Mouse (Mus musculus): ENCODE data around the gene Smok2b. TPM values are rescaled to one million over a fixed set of nuclear protein-coding genes. Genes with fewer than 3 reads are reported as not detected.

The Smok2b gene
- 13.8 TPM for polyA plus RNA-seq (2014; fragmentation: Illumina TruSeq; extraction: RNeasy Lipid Tissue Mini Kit (QIAGEN cat#74804); ENCODE audit: low read depth, low replicate concordance)

DNA sequence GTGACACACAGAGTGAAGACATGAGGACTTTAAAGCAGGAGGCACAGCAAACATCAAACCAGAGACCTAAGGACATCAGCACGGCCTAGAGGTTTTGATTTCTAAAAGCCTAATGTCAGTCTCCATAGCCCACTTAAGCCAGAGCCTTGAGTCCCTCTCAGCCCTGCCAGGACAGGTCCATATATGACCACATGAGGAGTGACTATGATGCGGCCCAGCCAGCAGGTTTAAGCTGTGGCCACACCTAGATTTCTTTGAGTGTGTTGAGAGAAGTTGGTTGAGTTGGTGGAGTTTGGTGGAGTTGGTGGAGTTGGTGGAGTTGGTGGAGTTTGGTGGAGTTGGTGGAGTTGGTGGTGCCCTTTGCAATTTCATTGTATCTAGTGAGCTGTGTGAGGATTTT, at the start of gene Smok2b:
Gene Smok2b, plus strand, starts transcription at position 301 of the 400 bp plus-strand sequence.

DNA sequence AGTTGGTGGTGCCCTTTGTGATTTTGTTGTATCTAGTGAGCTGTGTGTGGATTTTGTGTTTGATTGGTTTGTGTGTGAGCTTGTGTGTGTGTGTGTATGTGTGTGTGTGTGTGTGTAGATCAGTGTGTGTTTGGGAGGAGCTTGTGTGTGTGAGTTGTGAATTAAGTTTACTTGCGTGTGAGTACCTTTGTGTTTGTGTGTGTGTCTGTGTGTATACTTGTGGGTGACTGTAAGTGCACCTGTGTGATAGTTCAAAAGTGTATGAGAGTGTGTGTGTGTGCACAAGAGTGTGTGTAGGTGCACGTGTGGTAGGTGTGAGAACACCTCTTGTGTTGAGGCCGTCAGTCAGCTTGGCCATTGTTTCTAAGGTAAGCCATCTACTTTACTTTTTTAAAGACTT, 9.2 kb upstream of the Smok2b start, which contains the start of gene Smok2a:
Gene Smok2a, plus strand, starts transcription at position 301 of the 400 bp plus-strand sequence.

Other genes starting within 250 kb of the Smok2b start
- gene Wtap, start 236.1 kb upstream of the Smok2b start, polyA plus RNA-seq (2014; fragmentation: Illumina TruSeq; extraction: RNeasy Lipid Tissue Mini Kit (QIAGEN cat#74804); ENCODE audit: low read depth, low replicate concordance) = 40.8 TPM
- 62.3 TPM for gene Sod2, start 223.4 kb upstream of the Smok2b start, polyA plus RNA-seq (2014; fragmentation: Illumina TruSeq; extraction: RNeasy Lipid Tissue Mini Kit (QIAGEN cat#74804); ENCODE audit: low read depth, low replicate concordance)
- not detected for gene Gpr31b, start 178.0 kb upstream of the Smok2b start, polyA plus RNA-seq (2014; fragmentation: Illumina TruSeq; extraction: RNeasy Lipid Tissue Mini Kit (QIAGEN cat#74804); ENCODE audit: low read depth, low replicate concordance)
- gene Tcp10b, start 169.2 kb upstream of the Smok2b start, polyA plus RNA-seq (2014; fragmentation: Illumina TruSeq; extraction: RNeasy Lipid Tissue Mini Kit (QIAGEN cat#74804); ENCODE audit: low read depth, low replicate concordance) = 288 TPM
- gene Unc93a, start 98.4 kb upstream of the Smok2b start, polyA plus RNA-seq (2014; fragmentation: Illumina TruSeq; extraction: RNeasy Lipid Tissue Mini Kit (QIAGEN cat#74804); ENCODE audit: low read depth, low replicate concordance) = 3.7 TPM
- gene Smok2a, start 9.1 kb upstream of the Smok2b start, polyA plus RNA-seq (2014; fragmentation: Illumina TruSeq; extraction: RNeasy Lipid Tissue Mini Kit (QIAGEN cat#74804); ENCODE audit: low read depth, low replicate concordance) = 15.8 TPM
- 386 TPM for gene Tcp10c, start 124.3 kb downstream of the Smok2b start, polyA plus RNA-seq (2014; fragmentation: Illumina TruSeq; extraction: RNeasy Lipid Tissue Mini Kit (QIAGEN cat#74804); ENCODE audit: low read depth, low replicate concordance)

Measured in testis, adult 10 weeks (tissue).